Mouse (Mus musculus): ENCODE data around the gene Rab42.

Gene Rab42

DNA sequence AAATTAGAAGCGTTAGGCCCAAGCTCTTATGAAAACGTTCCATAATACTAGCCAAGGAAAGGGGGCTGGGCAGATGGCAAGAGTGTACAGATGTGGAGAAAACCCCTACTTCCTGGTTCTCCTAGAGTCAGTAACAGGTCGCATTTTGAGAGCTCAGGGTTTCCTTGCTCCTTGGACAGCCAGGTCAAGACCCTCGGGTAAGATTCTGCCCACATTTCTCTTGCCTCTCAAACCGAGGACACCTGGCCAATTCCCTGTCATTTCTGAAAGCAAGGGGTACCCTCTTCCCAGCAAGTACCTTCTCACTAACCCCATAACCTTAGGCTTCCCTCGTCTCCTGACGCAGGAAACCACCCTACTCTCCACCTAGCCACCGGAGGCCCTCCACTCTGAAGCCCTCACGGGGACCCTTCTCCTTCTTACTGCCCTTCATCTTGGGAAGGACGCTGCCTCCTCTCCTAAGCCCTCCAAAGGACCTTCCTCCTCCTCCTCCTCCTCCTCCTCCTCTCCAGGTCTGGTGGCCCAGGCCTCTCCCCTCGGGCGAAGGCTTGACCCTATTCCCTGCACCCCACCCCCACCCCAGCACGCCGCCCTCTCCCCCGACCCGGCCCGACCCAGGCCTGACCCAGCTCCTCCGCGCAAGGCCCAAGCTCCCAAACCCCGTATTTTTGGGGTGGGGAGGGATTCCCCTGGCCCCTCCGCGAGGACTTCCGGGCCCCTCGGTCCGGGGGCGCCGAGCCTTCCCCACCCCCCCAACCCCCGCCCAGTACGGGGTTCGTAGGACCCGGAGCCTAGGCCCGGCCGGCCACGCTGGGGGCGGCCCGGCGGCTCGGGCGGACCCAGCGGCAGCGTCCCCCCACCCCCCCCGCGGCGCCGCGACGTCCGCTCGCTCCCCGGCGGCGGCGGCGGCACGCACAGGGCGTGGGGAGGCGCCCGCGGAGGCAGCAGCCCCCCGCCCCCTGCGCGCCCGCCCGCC lies 42.5 kb downstream of the Rab42 start:
- H3K27me3 ChIP-seq (ENCODE audit: insufficient read depth, low read length) = no peaks in the 10 kb centered on the region
- peaks cover 13% of the 10 kb centered on the region; the same call in 1 of the 2 replicates for H3K36me3 ChIP-seq (ENCODE audit: insufficient read depth, low read length)
- H3K4me3 ChIP-seq (replicated peaks; ENCODE audit: low read length) = peak overlapping the region; percentile 85
- peaks cover 68% of the 10 kb centered on the region for H3K4me1 ChIP-seq (replicated peaks; ENCODE audit: low read depth, low read length)
- no peak for TF ChIP-seq POU5F1 (IDR thresholded peaks at IDR 0.05; ENCODE audit: borderline replicate concordance, low read length)
- TF ChIP-seq CTCF (conservative IDR thresholded peaks at IDR 0.05; ENCODE audit: low read length) = no peak
- TF ChIP-seq NANOG (IDR thresholded peaks at IDR 0.05; ENCODE audit: borderline replicate concordance, low read length) = no peak
- H3K9me3 ChIP-seq (ENCODE audit: low read length) = peaks cover 5% of the 10 kb centered on the region; the same call in 1 of the 2 replicates

DNA sequence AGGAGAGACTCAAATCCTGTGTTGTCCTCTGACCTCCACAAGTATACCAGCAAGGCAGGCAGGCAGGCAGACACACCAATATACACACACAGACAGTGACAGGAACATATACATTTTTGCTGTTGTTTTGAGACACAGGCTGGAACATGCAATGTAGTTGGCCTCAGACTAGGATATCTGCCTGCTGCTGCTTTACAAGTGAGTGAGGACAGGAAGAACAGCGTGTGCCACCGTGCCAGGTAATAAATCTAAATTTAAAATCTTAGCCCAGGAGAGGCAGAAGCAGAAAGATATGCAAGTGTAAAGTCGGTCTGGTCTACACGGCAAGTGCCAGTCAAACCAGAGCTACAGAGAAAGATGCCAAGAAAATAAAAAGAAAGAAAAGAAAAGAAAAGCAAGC lies 43.9 kb downstream of the Rab42 start:
- H3K27me3 ChIP-seq (ENCODE audit: insufficient read depth, low read length) = no peaks in the 10 kb centered on the region
- H3K4me3 ChIP-seq (replicated peaks; ENCODE audit: low read length) = no peak overlapping the region
- peaks cover 13% of the 10 kb centered on the region; the same call in 1 of the 2 replicates for H3K36me3 ChIP-seq (ENCODE audit: insufficient read depth, low read length)
- peaks cover 81% of the 10 kb centered on the region for H3K4me1 ChIP-seq (replicated peaks; ENCODE audit: low read depth, low read length)
- no peaks in the 10 kb centered on the region for H3K9me3 ChIP-seq (ENCODE audit: low read length)
- TF ChIP-seq CTCF (conservative IDR thresholded peaks at IDR 0.05; ENCODE audit: low read length) (no peak), NANOG (IDR thresholded peaks at IDR 0.05; ENCODE audit: borderline replicate concordance, low read length) (no peak), POU5F1 (IDR thresholded peaks at IDR 0.05; ENCODE audit: borderline replicate concordance, low read length) (no peak)

- TF ChIP-seq NANOG (IDR thresholded peaks at IDR 0.05; ENCODE audit: borderline replicate concordance, low read length) (no peak), POU5F1 (IDR thresholded peaks at IDR 0.05; ENCODE audit: borderline replicate concordance, low read length) (no peak), CTCF (conservative IDR thresholded peaks at IDR 0.05; ENCODE audit: low read length) (no peak)
- Histone ChIP-seq H3K4me1 (replicated peaks; ENCODE audit: low read depth, low read length) (peaks cover 77% of the 10 kb centered on the region), H3K4me3 (replicated peaks; ENCODE audit: low read length) (no peak overlapping the region), H3K9me3 (ENCODE audit: low read length) (no peaks in the 10 kb centered on the region), H3K36me3 (ENCODE audit: insufficient read depth, low read length) (peaks cover 31% of the 10 kb centered on the region), H3K27me3 (ENCODE audit: insufficient read depth, low read length) (no peaks in the 10 kb centered on the region)
Observed at GRCm38 (mm10) chr4:132256384-132256783, 46.8 kb downstream of the Rab42 start.

- Histone ChIP-seq H3K4me1 (replicated peaks; ENCODE audit: low read depth, low read length) (peaks cover 71% of the 10 kb centered on the region), H3K9me3 (ENCODE audit: low read length) (no peaks in the 10 kb centered on the region), H3K36me3 (ENCODE audit: insufficient read depth, low read length) (peaks cover 45% of the 10 kb centered on the region), H3K27me3 (ENCODE audit: insufficient read depth, low read length) (no peaks in the 10 kb centered on the region), H3K4me3 (replicated peaks; ENCODE audit: low read length) (no peak overlapping the region)
- TF ChIP-seq POU5F1 (IDR thresholded peaks at IDR 0.05; ENCODE audit: borderline replicate concordance, low read length) (no peak), NANOG (IDR thresholded peaks at IDR 0.05; ENCODE audit: borderline replicate concordance, low read length) (no peak), CTCF (conservative IDR thresholded peaks at IDR 0.05; ENCODE audit: low read length) (no peak)
Observed at GRCm38 (mm10) chr4:132254986-132255385, 48.2 kb downstream of the Rab42 start.

GRCm38 (mm10) chr4:132253622-132254021 lies 49.6 kb downstream of the Rab42 start:
- TF ChIP-seq POU5F1 (IDR thresholded peaks at IDR 0.05; ENCODE audit: borderline replicate concordance, low read length) = no peak
- TF ChIP-seq CTCF (conservative IDR thresholded peaks at IDR 0.05; ENCODE audit: low read length) = no peak
- TF ChIP-seq NANOG (IDR thresholded peaks at IDR 0.05; ENCODE audit: borderline replicate concordance, low read length) = no peak
- Histone ChIP-seq H3K4me3 (replicated peaks; ENCODE audit: low read length) (no peak overlapping the region), H3K36me3 (ENCODE audit: insufficient read depth, low read length) (peaks cover 58% of the 10 kb centered on the region), H3K4me1 (replicated peaks; ENCODE audit: low read depth, low read length) (peaks cover 57% of the 10 kb centered on the region), H3K9me3 (ENCODE audit: low read length) (no peaks in the 10 kb centered on the region), H3K27me3 (ENCODE audit: insufficient read depth, low read length) (no peaks in the 10 kb centered on the region)

DNA sequence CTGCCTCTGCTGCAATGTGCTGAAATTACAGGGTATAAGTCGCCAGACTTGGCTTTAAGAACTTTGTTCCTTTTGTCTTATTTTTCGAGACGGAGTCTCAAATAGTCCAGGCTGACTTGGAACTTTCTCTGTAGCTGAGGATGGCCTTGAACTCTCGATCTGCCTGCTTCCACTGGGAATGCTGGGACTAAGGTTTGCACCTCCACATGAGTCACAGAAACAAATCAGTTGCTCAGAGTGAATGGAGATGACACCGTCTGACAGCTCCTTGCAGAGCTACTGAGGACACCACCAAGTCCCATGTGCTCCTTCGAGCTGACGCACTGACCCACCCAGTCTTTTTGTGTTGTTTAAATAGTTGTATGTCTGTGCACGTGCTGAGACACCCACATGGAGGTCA lies 50.1 kb downstream of the Rab42 start:
- no peaks in the 10 kb centered on the region for H3K27me3 ChIP-seq (ENCODE audit: insufficient read depth, low read length)
- H3K36me3 ChIP-seq (ENCODE audit: insufficient read depth, low read length) = peaks cover 63% of the 10 kb centered on the region
- H3K4me3 ChIP-seq (replicated peaks; ENCODE audit: low read length) = no peak overlapping the region
- no peak for TF ChIP-seq NANOG (IDR thresholded peaks at IDR 0.05; ENCODE audit: borderline replicate concordance, low read length)
- no peak for TF ChIP-seq CTCF (conservative IDR thresholded peaks at IDR 0.05; ENCODE audit: low read length)
- TF ChIP-seq POU5F1 (IDR thresholded peaks at IDR 0.05; ENCODE audit: borderline replicate concordance, low read length) = no peak
- peaks cover 52% of the 10 kb centered on the region for H3K4me1 ChIP-seq (replicated peaks; ENCODE audit: low read depth, low read length)
- no peaks in the 10 kb centered on the region for H3K9me3 ChIP-seq (ENCODE audit: low read length)
